Mouse (Mus musculus): ENCODE measurements at regions not wholly inside any gene's neighbourhood (a gene's known extent, or its start where the extent isn't known, plus 50 kb on each side); places are given as distances from the start of the nearest gene placed in this dataset.

- DNase-seq (ENCODE audit: low spot score in 2 of 2) = peak in 1 of 2 experiments; percentile 3
These were observed 399.4 kb upstream of the Rora start for GRCm38 (mm10) chr9:68254218-68254617.

- DNase-seq (ENCODE audit: low spot score in 2 of 2) = no peak
These were observed 385.0 kb upstream of the Rora start for GRCm38 (mm10) chr9:68268551-68268950.

DNA sequence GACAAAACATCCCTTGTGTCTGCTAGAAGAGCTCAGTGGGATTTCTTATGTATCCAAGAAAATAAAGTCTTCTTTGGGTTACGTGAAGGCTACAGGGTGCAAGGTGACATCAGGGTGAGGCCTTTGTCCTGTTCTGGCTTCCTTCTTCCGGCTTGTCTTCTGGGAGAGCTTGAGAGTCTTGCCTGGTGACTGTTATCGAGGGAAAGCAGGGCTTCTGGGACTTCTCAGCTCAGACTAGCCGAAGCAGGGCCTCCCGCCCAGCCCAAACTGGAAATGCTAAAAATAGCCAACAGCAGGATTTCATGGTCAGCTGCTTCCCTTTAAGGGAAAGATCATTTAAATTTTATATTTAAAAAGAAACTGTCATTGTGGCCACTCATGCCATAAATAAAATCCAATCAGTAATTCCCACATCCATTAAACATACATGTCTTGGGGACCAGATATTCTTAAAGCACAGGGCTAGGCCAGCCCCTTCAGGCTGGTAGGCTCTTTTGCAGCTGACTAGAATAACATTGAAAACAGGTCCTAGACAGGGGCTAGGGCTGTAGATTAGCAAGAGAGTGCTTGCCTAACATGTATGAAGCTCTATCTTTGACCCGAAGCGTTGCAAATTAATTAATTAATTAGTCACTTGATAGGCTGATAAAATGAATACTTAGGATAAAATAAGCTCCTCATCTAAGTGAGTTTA, 351.2 kb upstream of the Rora start:
- DNase-seq (ENCODE audit: low spot score in 2 of 2) = peak in 1 of 2 experiments; percentile 1

DNA sequence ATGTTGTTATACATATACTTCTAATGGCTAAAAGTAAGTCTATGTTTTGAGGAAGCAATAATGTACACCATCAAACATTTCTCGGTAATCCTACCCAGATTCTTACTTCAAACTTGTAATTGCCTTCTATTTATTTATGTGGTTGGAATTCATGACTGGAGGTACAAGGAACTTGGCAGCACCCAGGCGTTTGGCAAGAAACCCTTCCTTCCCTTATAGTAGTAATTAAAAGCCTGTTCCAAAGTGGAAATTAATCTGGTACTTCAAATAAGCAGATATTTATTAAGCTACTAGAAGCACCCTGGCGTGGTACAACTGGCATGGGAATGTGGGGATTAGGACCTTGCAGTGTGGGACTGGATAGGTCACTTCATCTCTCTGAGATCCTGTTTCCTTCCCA, 322.9 kb upstream of the Rora start:
- DNase-seq (ENCODE audit: low spot score in 2 of 2) = no peak

GRCm38 (mm10) chr9:68340921-68341320, 312.7 kb upstream of the Rora start:
- no peak for DNase-seq (ENCODE audit: low spot score in 2 of 2)

DNA sequence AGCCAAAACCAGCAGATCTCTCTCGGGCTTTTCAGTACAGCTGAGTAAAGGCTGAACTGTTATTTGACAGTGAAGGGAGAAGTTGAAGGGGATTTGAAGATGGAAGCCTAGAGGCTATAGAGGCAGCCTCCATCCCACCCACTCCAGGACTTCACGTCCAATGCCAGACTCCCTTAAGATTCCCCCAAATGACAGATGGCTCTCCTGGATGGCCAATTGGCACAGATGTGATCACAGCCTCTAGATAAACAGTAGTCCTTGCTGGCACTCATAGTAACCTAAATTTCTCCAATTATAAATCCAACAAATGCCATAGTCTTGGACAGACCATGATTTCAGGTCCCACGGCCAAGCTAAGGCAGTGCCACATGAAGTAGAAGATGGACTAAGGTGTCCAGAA, 312.1 kb upstream of the Rora start:
- DNase-seq (ENCODE audit: low spot score in 2 of 2) = no peak

GRCm38 (mm10) chr9:68347426-68347825, 306.2 kb upstream of the Rora start:
- no peak for DNase-seq (ENCODE audit: low spot score in 2 of 2)

- DNase-seq (ENCODE audit: low spot score in 2 of 2) = no peak
These were observed 302.1 kb upstream of the Rora start for GRCm38 (mm10) chr9:68351466-68351865.

- no peak for DNase-seq (ENCODE audit: low spot score in 2 of 2)
These were observed 299.1 kb upstream of the Rora start for GRCm38 (mm10) chr9:68354470-68354869.

DNA sequence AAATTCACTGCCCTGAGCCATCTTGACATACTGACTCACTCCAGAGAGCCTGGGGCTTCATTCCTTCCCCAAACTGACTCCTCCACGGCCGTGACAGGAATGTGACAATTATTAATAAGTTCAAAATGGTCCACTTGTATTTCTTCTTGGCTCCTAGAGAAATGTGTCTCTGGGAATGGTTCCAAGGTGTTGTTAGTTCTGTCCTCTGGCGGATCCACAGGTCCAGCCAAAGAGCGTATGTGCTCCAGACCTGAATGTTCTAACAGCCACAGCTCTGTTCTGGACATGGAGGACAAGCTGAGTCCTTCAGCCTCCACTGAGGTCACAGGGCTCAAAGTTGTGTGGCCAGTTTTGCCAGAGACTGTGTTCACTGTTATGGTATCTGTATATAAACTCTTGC, 297.5 kb upstream of the Rora start:
- DNase-seq (ENCODE audit: low spot score in 2 of 2) = no peak

- no peak for DNase-seq (ENCODE audit: low spot score in 2 of 2)
These were observed 296.4 kb upstream of the Rora start for GRCm38 (mm10) chr9:68357231-68357630.

DNA sequence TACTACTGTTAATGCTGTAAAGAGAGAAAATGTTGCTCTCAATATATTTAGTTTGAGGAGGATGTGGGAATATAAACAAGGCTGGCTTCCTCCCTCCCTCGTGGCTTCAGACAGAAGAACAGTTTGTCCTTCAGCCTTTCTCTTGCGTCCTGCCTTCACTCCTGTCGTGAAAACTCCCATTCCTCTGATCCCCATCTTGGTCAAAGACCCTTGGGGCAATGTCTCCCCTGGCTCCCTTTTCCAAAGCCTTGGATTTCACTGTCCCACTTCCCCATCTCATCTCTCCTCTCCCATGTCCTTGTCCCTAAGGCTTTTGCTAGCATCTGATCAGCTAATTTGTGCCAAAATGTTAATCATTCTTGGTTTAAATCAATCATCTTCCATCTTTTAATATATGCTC, 286.6 kb upstream of the Rora start:
- DNase-seq (ENCODE audit: low spot score in 2 of 2) = no peak

DNA sequence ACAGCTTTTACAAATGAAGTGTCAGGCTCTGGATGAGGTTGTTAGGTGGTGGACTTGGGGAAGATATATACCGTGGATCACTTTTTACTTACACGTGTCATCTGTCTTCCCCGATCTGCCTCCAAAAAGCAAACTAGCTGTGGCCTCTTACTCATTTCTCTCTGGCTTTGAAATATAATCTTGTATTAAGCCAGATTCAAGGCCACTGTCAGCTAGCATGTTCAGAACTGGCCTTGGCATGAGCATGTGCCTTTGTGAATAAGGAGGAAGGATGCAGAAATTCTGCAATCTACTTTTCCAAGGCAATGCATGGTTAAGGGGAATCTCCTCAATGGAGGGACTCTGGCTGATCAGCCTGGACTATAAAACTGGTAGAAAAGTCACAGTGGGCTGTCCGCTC, 286.0 kb upstream of the Rora start:
- DNase-seq (ENCODE audit: low spot score in 2 of 2) = no peak

- DNase-seq (ENCODE audit: low spot score in 2 of 2) = no peak
These were observed 280.9 kb upstream of the Rora start for GRCm38 (mm10) chr9:68372726-68373125.

- DNase-seq (ENCODE audit: low spot score in 2 of 2) = no peak
These were observed 277.4 kb upstream of the Rora start for GRCm38 (mm10) chr9:68376222-68376621.

- no peak for DNase-seq (ENCODE audit: low spot score in 2 of 2)
These were observed 271.7 kb upstream of the Rora start for GRCm38 (mm10) chr9:68381871-68382270.

- no peak for DNase-seq (ENCODE audit: low spot score in 2 of 2)
These were observed 252.7 kb upstream of the Rora start for GRCm38 (mm10) chr9:68400930-68401329.

DNA sequence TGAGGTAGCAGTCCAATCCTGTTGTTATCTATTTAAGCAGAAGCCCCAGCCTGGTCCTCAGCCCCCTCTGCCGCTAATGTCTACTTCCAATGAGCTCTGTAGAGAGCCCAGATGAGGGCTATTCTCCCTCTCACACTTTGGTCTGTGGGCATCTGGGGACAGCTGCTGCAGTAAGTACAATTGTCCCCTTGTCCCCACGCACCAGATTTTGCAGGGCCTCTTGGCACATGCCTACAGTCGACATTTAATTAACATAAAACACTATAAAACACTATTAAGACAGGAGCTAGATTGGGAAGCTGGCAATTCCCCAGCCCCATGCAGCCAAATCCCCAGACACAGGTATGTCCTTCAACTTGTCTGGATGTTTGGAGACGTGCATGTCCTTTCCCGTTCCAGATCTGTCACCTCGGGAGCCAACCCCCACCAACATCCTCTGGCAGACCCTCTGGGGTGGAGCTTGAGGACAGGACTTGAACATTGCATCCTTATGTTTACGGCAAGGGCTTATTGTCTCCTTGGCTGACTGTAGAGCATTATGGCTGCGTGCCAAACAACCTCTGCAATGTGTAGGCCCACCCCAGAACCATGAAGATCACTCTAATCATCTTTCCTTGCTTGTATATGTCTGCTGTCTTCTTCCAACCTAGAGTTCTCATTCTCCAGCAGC, 251.3 kb upstream of the Rora start:
- DNase-seq (ENCODE audit: low spot score in 2 of 2) = no peak

DNA sequence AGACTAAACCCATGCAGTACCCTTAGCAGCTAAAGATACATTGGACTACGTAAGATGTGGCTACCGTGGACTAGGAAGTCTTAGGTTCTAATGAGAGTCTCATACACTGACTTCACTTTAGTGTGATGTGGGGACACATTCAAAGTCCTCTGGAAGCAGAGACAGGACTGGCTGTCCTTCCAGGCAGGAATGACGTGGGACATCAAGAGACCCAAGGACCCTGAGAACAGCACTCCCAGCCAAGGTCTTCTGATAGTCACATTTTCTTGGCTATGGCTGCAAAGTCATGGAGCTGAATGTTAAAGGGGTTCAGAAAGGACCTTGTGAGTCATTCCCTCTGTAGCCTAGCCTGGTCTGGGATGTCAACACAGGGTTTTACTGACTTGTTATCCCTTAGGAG, 250.6 kb upstream of the Rora start:
- DNase-seq (ENCODE audit: low spot score in 2 of 2) = no peak

GRCm38 (mm10) chr9:68403516-68403915, 250.1 kb upstream of the Rora start:
- DNase-seq (ENCODE audit: low spot score in 2 of 2) = no peak

GRCm38 (mm10) chr9:68409786-68410185, 243.8 kb upstream of the Rora start:
- no peak for DNase-seq (ENCODE audit: low spot score in 2 of 2)

GRCm38 (mm10) chr9:68426286-68426685, 227.3 kb upstream of the Rora start:
- DNase-seq (ENCODE audit: low spot score in 2 of 2) = no peak

GRCm38 (mm10) chr9:68462755-68463154, 190.8 kb upstream of the Rora start:
- no peak for DNase-seq (ENCODE audit: low spot score in 2 of 2)

Data from urinary bladder, adult 18-20 months (tissue).